Mouse (Mus musculus) erythroblast, embryonic 14.5 days (primary cell): Measurements from ENCODE around the gene Tbcel.

Experiments used
- GATA1 ChIP-seq: IDR thresholded peaks from 2 replicates; pipeline ENCODE4 v1.6.1; 2012; ENCODE audit warnings: low read length, inconsistent platforms, mixed read lengths
- TAL1 ChIP-seq: IDR thresholded peaks from 3 replicates; pipeline ENCODE4 v1.6.1; 2012; ENCODE audit warnings: low read length, inconsistent platforms, mixed read lengths

DNA sequence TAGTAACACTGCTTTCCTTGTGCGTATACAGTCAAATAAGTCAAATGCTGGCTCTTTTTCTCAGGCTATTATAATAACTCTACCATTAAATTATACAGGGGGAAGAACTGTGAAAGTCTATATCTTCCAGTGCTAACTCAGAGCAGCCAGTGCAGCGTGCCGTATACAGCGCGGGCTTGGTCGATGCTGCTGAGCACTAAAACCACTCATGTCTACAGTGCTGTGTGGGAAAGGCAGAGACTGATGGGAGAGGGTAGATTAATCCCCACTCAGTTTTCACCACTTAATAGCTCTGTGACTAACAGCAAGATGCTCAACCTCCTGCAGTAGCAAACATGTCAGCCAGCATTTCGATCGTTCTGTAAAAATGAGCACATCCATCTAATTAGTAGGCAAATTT lies 53.2 kb downstream of the Tbcel start:
- TF ChIP-seq TAL1 = no peak
- TF ChIP-seq GATA1 = no peak
